Mouse (Mus musculus): ENCODE results near the gene Scel. TPM values are rescaled to one million over a fixed set of nuclear protein-coding genes. Genes with fewer than 3 reads are reported as not detected.

Scel gene
- total RNA-seq, 1 experiment from 2014 or later, result not detected

DNA sequence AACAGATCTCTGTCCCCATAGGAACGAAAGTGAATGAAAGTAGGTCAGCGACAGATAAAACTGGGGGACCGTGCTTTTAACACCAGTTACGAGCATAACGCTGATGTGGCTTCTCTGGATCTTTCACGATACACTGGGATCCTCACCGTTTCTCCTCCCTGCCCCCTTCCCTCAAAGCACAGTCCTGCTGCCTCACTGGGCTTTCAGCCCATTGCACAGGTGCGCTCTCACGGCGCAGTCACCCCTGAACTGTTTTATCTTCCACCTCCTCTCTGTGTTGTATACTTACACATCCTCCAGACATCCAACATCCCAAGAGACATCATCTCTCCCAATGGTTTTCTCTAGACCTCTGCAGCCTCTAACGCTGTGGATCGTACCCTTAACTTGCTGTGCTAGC is 33.1 kb downstream of the Scel start:
- no peak for ATAC-seq (replicated peaks in 1 of 2; ENCODE audit: insufficient read depth in 1 of 2, low FRiP score in 2 of 2, low TSS enrichment in 1 of 2, low read depth in 1 of 2, poor library complexity in 2 of 2, severe bottlenecking in 2 of 2)

DNA sequence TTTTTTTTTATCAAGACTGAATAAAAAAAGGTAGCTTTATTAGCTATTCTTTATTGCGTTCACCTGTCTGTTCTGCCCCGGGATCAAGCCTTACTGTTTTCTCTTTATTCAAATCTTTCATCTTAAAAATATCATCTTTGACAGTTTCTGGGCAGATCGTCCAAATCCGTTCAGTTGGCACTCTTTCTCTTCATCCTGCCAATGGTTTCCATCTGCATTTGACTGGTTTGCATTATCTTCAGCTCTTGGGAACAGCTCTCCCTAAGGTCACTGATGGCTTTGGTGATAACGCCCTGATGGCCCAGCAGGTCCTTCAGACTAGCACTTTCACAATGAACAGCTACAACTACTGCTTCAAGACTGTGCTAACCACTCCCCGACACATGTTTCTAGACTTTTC is 35.1 kb downstream of the Scel start:
- ATAC-seq (replicated peaks in 1 of 2; ENCODE audit: insufficient read depth in 1 of 2, low FRiP score in 2 of 2, low TSS enrichment in 1 of 2, low read depth in 1 of 2, poor library complexity in 2 of 2, severe bottlenecking in 2 of 2), result no peak

DNA sequence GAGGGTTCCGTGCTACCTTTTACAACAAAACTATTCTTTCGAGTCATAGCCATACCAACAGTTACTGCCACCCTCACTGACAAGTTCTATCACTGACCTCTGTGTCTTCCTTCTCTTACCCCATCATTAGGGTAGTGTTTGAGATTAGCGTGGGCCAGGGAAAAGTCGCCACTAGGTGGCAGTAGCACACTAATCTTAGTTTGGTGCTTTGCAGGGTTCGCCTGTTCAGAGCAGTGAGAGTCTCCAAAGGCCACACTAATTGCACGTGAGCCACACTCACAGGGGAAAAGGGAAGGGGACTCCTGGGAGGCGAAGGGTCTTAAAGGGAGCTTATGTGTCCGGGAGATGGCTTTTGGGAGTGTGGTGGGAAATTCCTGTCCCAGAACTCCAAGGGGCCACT is 37.3 kb downstream of the Scel start:
- peak; percentile 87 to 96 for ATAC-seq (replicated peaks in 1 of 2; ENCODE audit: insufficient read depth in 1 of 2, low FRiP score in 2 of 2, low TSS enrichment in 1 of 2, low read depth in 1 of 2, poor library complexity in 2 of 2, severe bottlenecking in 2 of 2)

DNA sequence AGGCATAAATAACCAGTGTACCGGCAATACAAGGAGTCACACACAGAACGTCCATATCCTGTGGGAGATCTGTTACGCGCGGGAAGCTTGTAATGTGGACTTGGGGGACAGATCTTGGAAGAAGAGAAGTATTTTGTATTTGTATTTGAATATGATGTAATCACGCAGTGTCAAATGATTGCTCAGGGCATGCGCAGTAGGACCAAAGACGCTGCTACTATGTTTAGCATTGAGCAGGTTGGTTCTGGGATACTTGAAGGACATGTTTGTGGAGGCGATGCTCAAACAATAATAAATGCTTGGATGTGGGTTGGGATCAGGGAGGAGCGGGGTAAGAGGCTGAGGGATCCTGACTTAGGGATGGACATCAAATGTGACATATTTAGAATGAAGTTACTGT is 37.8 kb downstream of the Scel start:
- no peak for ATAC-seq (replicated peaks in 1 of 2; ENCODE audit: insufficient read depth in 1 of 2, low FRiP score in 2 of 2, low TSS enrichment in 1 of 2, low read depth in 1 of 2, poor library complexity in 2 of 2, severe bottlenecking in 2 of 2)

DNA sequence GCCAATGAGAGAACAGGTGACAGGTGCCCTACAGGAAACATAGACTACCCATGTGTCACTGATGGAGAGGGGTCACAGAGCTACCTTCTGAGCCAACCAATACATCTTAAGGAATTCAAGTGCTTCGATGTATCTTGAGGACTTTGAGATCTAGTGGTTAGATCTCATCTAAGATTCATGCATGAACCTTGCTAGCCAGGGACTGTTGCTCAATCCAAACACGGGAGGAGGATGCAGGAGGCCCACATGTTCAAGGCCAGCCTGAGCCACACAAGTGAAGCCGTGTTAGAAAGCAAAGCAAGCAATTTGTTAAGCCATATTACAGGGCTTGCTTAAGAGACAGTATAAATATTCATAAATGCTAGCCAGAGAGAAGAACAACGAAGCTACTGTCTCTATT is 38.8 kb downstream of the Scel start:
- ATAC-seq (replicated peaks in 1 of 2; ENCODE audit: insufficient read depth in 1 of 2, low FRiP score in 2 of 2, low TSS enrichment in 1 of 2, low read depth in 1 of 2, poor library complexity in 2 of 2, severe bottlenecking in 2 of 2), result no peak

DNA sequence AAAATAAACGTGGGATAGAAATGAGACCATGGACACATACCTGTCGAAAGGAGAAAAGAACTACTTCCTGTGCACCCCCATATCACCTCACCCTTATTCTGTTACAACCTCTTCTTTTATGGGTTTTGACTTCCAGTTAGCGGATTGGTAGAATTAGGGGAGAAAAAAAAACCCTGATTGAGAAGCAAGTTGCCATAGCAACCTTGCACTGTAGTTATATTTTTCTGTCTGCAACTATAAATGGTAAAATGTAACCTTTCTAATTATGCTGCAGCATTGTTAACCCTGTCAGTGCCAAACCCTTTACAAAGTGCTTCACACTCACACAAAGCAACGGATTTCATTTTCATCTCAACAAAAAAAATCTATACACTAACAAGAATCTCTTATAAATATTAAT is 39.2 kb downstream of the Scel start:
- no peak for ATAC-seq (replicated peaks in 1 of 2; ENCODE audit: insufficient read depth in 1 of 2, low FRiP score in 2 of 2, low TSS enrichment in 1 of 2, low read depth in 1 of 2, poor library complexity in 2 of 2, severe bottlenecking in 2 of 2)

DNA sequence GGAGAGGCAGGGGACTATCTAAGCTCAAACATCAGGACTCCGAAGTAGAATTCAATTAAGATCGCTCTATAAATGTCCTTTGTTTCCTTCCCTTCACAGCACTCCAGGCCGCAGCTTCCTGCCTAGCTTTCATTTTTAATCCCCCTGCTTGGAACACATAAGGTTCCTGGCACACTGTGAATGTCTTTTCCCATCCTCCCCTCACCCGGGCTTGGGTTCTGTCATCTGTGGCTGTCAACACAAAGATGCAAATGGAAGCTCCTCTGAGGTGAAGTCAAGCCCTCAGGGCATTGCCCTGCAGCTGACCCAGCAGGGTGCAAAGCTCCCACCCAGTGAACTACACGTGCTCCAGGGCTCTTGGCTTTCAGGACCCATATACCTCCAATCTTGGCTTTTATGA is 43.5 kb downstream of the Scel start:
- peak in 1 of 2 experiments; percentile 39; a peak in 1 of 4 replicates for ATAC-seq (replicated peaks in 1 of 2; ENCODE audit: insufficient read depth in 1 of 2, low FRiP score in 2 of 2, low TSS enrichment in 1 of 2, low read depth in 1 of 2, poor library complexity in 2 of 2, severe bottlenecking in 2 of 2)

DNA sequence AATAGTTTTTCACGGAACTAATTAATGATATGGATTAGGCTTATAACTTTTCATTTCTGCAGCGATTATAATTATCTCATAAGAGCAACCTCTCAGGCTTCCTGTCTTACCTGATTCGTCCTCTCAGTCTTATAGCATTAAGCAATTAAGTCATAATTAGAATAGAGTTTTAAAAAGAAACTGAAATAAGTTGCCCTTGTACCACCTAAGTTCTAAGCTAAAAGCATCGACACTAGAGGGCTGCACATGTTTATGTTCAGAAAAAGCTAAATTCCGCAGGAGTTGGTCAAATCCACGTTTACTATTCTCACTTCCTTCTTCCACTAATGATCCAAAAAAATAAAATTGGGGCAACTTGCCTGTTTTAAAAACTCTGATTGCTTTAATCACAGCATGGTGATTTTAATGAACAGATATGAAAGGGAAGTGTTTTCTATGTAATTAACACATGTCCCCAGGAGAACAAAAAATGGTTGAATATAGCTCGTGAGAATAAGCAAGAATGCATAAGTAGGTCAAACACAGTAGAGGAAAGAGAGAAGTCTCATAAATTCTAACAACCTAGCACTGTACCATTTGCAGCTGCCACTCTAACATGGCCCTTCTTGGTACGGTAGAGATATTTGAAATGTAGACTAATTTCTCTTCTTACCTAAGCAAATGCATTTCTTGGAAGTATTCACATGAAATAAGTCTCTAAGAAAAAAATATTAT is 48.4 kb downstream of the Scel start:
- ATAC-seq (replicated peaks in 1 of 2; ENCODE audit: insufficient read depth in 1 of 2, low FRiP score in 2 of 2, low TSS enrichment in 1 of 2, low read depth in 1 of 2, poor library complexity in 2 of 2, severe bottlenecking in 2 of 2), result no peak

DNA sequence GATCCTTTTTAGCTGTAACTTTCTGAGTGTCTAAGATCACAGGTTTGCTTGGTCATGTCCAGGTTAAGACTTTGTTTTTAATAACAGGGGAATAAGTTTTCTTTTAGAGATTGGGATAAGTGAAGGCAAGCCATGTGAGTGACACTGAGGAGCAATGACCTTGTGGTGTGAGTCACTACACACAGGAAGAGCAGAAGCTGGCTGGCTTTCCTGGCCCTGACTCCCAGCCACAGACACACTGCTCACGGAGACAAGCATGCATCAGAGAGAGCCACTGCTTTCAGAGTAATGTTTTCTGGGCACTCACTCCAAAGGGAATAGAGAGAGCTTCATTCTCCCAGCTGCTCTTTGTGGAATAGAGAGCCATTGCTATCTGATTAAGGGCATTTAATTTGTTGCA is 54.8 kb downstream of the Scel start:
- no peak for ATAC-seq (replicated peaks in 1 of 2; ENCODE audit: insufficient read depth in 1 of 2, low FRiP score in 2 of 2, low TSS enrichment in 1 of 2, low read depth in 1 of 2, poor library complexity in 2 of 2, severe bottlenecking in 2 of 2)

DNA sequence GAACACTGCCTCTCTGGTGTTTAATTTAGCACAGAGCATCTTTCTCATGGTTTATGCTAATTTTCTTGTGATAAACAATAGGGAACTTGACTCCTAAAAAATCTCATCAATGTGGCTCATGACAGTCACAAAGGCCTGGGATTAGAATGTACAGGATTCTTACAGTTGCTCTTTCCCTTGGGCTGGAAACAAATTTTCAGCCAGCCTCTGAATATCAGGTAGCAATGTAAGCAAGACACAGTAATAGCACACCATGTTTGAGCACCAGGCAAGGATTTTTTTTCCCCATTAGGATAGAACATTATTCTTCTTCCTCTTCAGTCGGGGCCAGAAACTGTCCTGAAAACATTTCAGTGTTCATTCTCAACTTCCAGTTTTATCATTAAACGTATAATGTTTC is 55.3 kb downstream of the Scel start:
- no peak for ATAC-seq (replicated peaks in 1 of 2; ENCODE audit: insufficient read depth in 1 of 2, low FRiP score in 2 of 2, low TSS enrichment in 1 of 2, low read depth in 1 of 2, poor library complexity in 2 of 2, severe bottlenecking in 2 of 2)

DNA sequence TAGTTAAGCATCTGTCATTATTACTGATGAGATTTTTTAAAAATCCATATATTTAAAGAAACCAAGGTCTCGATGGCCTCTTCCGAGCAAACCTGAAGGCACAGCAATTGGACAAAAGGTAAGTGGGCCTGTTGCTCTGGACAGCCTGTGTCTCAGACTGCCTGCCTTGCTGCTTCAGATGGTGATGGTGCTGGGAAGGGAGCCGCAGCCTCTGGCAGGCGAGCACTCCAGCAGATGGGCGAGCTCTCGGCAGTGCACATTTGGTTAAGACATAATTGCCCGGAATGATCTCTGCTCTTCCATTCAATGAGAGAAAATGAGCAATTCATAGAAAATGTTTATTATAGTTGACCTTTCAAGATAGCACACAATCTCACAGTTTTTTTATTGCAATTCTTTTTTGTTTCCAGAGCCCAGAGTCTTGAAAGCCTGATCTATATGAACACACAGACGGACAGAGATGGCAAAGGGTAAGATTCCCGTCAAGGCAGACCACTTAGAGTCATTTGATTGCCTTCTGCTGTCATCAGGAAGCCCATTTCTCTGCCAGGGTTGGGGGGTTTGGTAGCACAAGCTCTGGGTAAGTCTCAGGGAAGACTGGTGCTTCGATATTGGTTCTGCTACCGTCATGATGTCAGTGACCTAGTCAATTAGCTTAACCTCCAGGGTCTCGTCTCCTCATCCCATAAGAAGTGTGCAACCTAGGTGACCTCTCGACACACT is 58.6 kb downstream of the Scel start:
- no peak for ATAC-seq (replicated peaks in 1 of 2; ENCODE audit: insufficient read depth in 1 of 2, low FRiP score in 2 of 2, low TSS enrichment in 1 of 2, low read depth in 1 of 2, poor library complexity in 2 of 2, severe bottlenecking in 2 of 2)

DNA sequence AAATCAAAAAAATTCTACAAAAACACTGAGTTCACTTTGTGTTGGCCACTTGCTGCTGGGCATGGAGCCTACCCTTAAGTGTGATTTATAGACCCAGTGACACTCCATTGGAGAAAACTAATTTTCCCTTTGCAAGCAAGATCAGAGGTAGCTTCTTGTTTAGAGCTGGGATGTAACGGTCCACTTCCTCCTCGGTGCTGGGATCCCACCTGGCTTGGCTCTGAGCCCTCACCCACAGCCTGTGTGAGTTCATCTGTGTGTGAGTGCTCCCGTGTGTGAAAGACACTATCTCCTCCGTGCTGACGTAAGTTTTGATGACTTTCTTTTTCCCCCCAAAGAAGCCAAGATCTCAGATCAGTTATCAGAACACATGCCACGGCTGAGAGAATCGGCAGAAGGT is 62.7 kb downstream of the Scel start:
- 0 out of 4 replicates have a peak, but pooled peaks of 1 of the 2 experiments have one; percentile 21 for ATAC-seq (replicated peaks in 1 of 2; ENCODE audit: insufficient read depth in 1 of 2, low FRiP score in 2 of 2, low TSS enrichment in 1 of 2, low read depth in 1 of 2, poor library complexity in 2 of 2, severe bottlenecking in 2 of 2)

DNA sequence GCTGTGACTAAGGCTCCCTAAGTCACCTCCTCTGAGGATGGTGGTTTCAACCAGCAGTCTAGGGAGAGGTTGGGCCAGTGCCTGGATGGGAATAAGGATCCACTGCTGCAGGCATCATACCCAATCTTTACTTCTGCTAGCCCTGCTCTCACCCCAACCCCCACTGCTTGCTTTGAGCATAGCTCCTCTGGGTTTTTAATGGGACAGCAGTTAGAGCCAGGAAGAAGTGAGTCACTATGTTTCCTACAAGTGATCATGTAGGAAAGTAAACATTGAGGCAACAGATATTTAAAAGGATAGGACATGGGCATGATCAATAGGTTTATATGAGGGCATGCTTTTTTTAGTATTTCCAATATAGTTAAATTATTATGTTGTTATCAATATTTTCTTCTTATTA is 63.9 kb downstream of the Scel start:
- no peak for ATAC-seq (replicated peaks in 1 of 2; ENCODE audit: insufficient read depth in 1 of 2, low FRiP score in 2 of 2, low TSS enrichment in 1 of 2, low read depth in 1 of 2, poor library complexity in 2 of 2, severe bottlenecking in 2 of 2)

DNA sequence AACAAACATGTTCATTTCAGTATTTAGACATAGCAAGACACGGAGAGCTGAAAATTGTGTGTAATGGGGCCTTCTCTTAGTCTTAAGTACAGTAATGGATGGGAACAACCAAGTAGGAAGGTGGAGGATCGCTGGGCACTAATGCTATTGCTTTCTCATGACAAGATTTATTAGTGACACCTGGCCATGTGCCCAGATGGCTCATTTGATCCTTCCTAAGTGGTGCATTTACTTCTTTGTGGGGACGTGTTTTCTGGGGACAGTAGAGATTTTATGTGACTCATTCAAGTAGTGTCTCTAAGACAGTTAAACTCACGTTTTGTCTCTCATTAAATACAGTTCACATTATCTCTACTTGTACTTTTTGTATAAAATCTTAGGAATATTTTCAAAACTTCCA is 73.5 kb downstream of the Scel start:
- no peak for ATAC-seq (replicated peaks in 1 of 2; ENCODE audit: insufficient read depth in 1 of 2, low FRiP score in 2 of 2, low TSS enrichment in 1 of 2, low read depth in 1 of 2, poor library complexity in 2 of 2, severe bottlenecking in 2 of 2)

DNA sequence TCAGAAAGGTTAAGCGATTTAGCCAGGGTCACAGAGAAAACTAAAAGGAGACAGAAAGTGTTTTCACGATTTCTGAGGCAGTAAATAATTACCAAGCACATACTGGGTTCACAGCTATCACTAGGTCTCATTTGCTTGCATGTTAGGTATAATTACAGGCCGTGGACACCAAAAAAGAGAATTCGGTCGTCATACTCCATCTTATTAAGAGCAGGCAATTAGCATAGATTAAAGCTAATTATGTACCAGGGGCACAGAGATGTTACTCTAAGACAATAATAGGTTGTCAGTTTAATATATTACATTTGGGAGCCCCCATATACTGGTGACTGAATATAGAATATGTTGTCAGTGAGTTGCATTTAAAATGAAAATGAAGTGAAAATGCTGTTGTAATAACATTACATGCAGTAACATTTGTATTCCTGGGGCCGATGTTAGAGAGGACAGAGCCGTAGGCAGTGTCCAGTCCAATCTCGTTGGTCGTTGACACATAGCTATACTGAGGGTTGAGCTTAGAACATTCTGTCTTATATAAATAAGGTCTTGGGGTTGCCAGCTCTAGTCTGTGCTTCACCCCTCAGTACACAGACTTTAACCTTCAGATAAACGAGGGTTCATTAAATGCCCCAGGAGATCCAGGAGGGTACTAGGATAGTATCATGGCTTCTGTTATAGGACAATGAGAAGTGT is 74.2 kb downstream of the Scel start:
- no peak for ATAC-seq (replicated peaks in 1 of 2; ENCODE audit: insufficient read depth in 1 of 2, low FRiP score in 2 of 2, low TSS enrichment in 1 of 2, low read depth in 1 of 2, poor library complexity in 2 of 2, severe bottlenecking in 2 of 2)

DNA sequence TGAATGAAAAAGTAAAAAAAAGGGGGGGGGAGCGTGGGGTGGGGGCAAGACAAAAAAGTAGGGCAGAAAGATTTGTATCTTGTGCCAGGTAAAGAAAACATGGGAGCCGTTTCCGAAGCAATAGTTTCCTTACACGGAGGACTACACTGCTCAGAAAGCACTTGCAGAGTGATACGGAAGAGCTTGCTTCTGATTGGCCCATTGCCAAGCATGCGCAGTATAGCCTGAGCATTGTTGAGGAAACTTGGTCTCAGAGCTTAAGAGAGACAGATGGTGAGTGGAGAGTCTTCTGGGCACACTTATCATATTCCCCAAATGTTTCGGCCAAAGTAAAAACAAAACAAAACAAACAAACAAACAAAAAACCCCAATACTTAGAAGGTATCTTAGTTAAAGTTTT is 76.7 kb downstream of the Scel start:
- ATAC-seq (replicated peaks in 1 of 2; ENCODE audit: insufficient read depth in 1 of 2, low FRiP score in 2 of 2, low TSS enrichment in 1 of 2, low read depth in 1 of 2, poor library complexity in 2 of 2, severe bottlenecking in 2 of 2), result no peak

DNA sequence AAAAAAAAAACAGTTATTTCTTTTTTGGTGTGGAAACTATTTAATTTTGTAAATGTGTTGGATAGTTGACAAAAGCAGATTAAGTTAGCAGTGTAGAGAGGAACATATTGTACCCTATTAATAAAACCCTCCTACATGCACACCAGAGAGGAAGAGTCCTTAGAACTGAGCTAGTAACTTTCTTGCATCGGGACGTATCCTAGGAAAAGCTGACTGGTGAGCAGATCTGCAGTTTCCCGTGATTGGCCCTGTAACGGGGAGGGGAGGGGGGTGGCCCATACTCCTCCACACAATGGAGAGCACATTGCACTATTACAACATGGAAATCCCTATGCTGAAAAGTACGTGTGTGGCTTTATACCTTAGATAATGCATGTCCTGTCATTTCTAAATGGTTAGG is 82.7 kb downstream of the Scel start:
- ATAC-seq (replicated peaks in 1 of 2; ENCODE audit: insufficient read depth in 1 of 2, low FRiP score in 2 of 2, low TSS enrichment in 1 of 2, low read depth in 1 of 2, poor library complexity in 2 of 2, severe bottlenecking in 2 of 2), result no peak

DNA sequence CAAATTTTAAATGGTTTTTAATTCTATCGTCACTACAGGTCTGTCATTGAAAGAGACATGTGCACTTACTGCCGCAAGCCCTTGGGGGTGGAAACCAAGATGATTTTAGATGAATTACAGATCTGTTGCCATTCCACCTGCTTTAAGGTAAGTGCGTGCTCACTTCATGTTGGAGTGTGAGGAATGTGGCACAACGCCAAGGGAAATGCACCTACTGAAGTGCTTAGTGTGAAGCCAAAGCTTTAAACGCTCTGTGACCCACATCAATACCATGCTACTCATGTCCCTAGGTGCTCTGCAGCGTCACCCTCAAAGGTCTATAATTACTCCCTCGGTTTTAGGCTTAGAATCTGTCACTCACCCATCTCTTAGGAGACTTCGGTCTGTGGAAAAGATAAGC is 94.9 kb downstream of the Scel start:
- no peak for ATAC-seq (replicated peaks in 1 of 2; ENCODE audit: insufficient read depth in 1 of 2, low FRiP score in 2 of 2, low TSS enrichment in 1 of 2, low read depth in 1 of 2, poor library complexity in 2 of 2, severe bottlenecking in 2 of 2)
